Mouse (Mus musculus) T-helper 17 cell (primary cell): Measurements from ENCODE around the gene Abcb6.

Source experiments
- in situ Hi-C, 2 experiments: fragments of 300-600 bp; cut with MboI, MseI; formaldehyde crosslinking; loops; 1 replicate in 1 of 2; 2 replicates in 1 of 2; pipeline ENCODE4 v1.15.1; 2025; ENCODE audit warnings: high pct_unique_total_duplicates in 2 of 2

Gene Abcb6

GRCm38 (mm10) chr1:75159540-75160255 lies 20.5 kb downstream of the Abcb6 start:
- in situ Hi-C loops, result loop anchor here in 1 of 2 experiments (10.0 kb wide), 1 partner anchor 1245 kb away; no protein-coding TSS in a partner anchor

DNA sequence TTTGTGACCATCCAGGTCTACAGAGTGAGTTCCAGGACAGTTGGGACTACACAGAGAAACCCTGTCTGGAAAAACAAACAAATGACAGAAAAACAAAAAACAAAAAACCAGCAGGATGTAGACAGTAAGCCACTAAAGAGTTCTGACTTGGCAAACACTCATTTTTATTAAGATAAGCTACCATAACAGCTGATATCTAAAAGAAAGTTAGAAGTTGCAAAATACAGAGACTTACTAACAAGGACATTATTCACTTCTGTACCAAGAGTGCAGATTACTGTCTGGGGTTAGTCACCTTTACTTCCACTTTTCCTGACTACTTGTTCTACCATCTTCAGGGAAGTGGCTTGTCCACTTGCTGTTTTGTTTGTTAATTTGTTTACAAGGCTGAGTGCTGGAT lies 21.2 kb downstream of the Abcb6 start:
- in situ Hi-C loops, result loop anchor here in 1 of 2 experiments (10.0 kb wide), 1 partner anchor 1244 kb away; no protein-coding TSS in a partner anchor

DNA sequence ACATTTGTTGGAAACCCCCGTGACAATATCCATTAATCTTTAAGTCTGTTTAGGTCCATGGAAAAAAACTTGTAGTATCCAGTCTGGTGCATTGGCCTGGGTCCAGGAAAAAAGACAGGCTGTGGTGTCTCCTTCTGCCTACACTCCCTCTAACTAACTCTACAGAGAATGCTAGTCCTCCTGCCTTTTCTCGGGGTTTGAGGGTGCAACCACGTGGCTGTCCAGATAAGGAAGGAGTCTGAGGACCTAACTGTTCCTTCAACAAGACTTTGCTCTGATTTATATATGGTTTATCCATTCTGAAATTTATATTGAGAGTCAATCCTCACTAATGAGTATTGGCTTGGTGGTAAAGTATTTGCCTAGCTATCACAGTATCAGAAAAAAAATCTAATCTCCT lies 24.4 kb downstream of the Abcb6 start:
- in situ Hi-C loops, result loop anchor here in 1 of 2 experiments (10.0 kb wide), 1 partner anchor 1241 kb away; no protein-coding TSS in a partner anchor

DNA sequence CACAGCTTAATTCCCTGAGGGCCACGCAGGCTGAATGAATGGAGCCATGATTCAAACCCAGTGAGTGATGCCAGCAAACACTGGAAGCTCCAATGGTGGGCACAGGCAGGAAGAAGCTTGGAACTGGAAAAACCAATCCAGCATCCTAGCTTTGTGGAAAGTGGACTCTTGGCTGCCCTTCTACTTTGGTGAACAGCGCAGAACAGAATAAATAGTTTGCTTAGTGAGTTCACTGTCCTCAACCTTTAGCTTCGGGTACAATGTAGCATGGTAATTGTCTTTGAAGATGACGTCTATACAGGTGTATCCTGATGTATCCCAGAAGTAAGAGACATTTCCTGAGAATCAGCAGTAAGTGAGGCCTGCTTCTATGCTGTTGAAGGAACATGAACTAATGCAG lies 31.5 kb downstream of the Abcb6 start:
- in situ Hi-C loops, result loop anchor here in 1 of 2 experiments (10.0 kb wide), 1 partner anchor 904 kb away; no protein-coding TSS in a partner anchor

DNA sequence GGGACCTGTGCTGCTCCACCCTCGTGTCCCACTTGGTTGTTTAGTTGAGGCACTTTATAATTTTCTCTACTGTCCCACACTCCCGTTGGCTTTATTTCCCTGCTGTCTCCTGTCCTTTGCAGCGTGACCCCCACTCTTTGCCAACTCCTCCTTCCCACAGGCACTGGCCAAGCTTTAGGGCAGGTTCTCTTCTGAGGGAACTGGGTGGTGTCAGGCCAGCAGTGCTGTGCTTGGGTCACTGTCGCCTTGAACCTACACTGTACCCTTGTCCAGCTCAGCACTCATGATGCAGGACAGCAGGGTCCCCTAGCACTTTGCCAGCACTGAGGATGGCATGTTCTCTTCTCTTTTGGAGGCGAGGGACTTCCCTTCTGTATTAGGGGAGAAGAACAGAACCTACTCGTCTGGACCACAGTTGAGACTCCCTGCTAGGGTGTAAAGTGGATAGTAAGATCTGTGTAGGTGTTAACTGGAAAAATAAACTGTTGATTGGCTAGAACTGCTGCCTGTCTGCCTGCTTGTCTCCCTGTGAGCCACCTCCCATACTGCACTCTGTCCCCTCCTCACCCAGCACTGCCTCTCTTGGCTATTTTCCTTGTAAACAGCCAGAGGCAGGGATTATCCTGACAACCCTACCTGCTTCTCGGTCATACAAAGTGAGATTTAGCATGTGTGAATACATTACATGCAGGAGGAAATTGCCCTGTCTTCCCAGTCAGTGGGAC lies 32.6 kb downstream of the Abcb6 start:
- in situ Hi-C loops, result loop anchor here in 1 of 2 experiments (10.0 kb wide), 1 partner anchor 903 kb away; no protein-coding TSS in a partner anchor

DNA sequence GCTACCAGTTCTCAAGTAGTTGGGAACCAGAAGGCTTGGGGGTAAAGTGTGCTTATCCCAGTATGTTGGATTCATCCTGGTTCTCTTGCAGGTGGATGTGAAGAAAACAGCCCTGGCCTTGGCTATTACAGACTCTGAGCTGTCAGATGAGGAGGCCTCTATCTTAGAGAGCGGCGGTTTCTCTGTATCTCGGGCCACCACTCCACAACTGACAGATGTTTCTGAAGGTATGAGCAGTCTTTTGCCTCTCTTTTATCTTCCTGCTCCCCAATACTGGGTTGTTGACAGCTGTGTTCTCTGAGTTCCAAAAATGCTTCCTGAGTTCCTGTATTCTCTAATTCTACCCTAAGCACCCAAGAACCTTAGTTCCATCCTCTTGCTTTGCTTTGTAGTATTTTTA lies 34.6 kb downstream of the Abcb6 start:
- in situ Hi-C loops, result loop anchor here in 1 of 2 experiments (10.0 kb wide), 1 partner anchor 901 kb away; no protein-coding TSS in a partner anchor

- in situ Hi-C loops, result loop anchor here (5.0 to 10.0 kb wide), 2 partner anchors 740 to 898 kb away; no protein-coding TSS in a partner anchor
These were observed 37.6 kb downstream of the Abcb6 start, which contains the start of the genes Cnppd1 and Retreg2 for GRCm38 (mm10) chr1:75142301-75143261. Gene Cnppd1 (minus strand): TSS chr1:75142711. Gene Retreg2 (plus strand): TSS chr1:75142778.

GRCm38 (mm10) chr1:75141486-75142190 lies 38.6 kb downstream of the Abcb6 start:
- in situ Hi-C loops, result loop anchor here (5.0 to 10.0 kb wide), 2 partner anchors 739 to 897 kb away; no protein-coding TSS in a partner anchor

DNA sequence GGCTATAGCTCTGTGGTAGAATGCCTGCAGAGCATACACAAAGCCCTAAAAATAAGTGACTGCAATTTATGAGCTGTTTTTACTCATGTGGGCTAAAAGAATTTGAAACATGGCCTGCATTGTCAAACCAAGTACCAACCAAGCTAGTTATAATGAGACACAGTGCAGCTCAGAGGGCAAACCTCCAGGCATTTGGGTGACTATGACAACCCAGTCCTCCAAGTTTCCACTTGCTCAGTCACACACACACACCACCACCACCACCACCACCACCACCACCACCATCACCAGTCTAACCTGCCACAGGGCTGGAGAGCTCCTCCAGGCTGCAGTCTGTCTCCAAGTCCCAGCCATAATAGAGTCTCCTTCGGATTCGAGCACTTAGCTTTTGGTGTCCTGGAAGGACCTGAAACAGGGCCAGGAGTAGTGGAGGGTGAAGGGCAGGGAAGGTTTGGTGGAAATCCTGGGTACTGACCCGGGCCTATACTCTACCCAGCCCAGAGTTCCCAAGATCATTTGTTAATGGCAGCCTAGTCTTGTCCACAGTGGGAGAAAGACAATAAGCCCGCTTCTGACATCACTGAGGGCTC lies 39.5 kb downstream of the Abcb6 start:
- in situ Hi-C loops, result loop anchor here (5.0 to 10.0 kb wide), 2 partner anchors 738 to 896 kb away; no protein-coding TSS in a partner anchor

GRCm38 (mm10) chr1:75138448-75138847 lies 41.7 kb downstream of the Abcb6 start:
- in situ Hi-C loops, result loop anchor here (5.0 to 10.0 kb wide), 6 partner anchors 114 to 804 kb away; partner anchors contain the start of gene Dnpep (in 1 of the 2)

GRCm38 (mm10) chr1:75136730-75137129 lies 43.5 kb downstream of the Abcb6 start:
- in situ Hi-C loops, result loop anchor here (5.0 to 10.0 kb wide), 6 partner anchors 116 to 802 kb away; partner anchors contain the start of gene Dnpep (in 1 of the 2)

DNA sequence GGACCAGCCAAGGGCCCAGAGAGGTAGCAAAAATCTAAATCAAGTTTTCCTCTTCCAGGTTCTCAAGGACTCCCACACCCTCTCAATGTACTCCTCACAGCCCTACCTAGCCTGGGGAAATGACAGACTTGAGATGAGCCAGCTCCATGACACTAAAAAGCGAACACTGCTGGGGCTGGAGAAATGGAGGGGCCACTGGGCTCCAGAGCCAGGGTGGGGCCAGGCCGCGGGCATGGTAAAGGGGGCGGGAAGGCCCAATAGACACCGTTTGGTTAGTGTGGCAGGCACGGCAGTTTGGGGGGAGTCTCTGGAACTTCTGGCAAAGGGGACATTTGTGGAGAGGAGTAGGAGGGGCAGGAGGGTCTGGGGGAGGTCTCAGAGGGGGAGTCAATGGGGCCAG lies 43.9 kb downstream of the Abcb6 start:
- in situ Hi-C loops, result loop anchor here (5.0 to 10.0 kb wide), 6 partner anchors 116 to 801 kb away; partner anchors contain the start of gene Dnpep (in 1 of the 2)

- in situ Hi-C loops, result loop anchor here in 1 of 2 experiments (5.0 to 10.0 kb wide), 2 partner anchors 316 to 799 kb away; no protein-coding TSS in a partner anchor
These were observed 46.6 kb downstream of the Abcb6 start, which contains the start of gene Slc23a3 for GRCm38 (mm10) chr1:75133421-75134207. Gene Slc23a3 (minus strand): TSS chr1:75133890.

DNA sequence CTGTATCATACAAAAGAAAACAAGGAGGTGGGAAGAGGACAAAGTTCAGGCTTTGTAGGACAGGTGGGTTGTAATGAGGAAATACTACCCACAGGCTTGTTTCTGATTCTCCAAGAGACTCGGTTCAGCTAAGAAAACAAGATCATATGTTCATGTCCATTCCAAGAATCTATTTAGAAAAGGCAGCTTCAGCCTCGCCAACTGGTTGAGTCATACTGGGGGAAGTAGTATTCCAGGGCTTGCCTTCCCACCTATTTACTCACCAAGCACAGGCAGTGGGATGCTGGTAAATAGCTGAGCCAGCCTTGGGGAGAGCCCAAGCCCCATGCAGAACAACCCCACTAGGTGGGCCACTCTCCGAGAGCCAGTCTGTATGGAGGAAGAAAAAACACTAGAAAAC lies 51.6 kb downstream of the Abcb6 start:
- in situ Hi-C loops, result loop anchor here (5.0 to 10.0 kb wide), 11 partner anchors 59 to 874 kb away; partner anchors contain the start of genes Cryba2 (in 2 of the 2), Cdk5r2 (in 1 of the 2), Cyp27a1 (in 1 of the 2) and Glb1l (in 1 of the 2)

GRCm38 (mm10) chr1:75125418-75125817 lies 54.8 kb downstream of the Abcb6 start:
- in situ Hi-C loops, result loop anchor here (5.0 to 10.0 kb wide), 11 partner anchors 62 to 871 kb away; partner anchors contain the start of genes Cryba2 (in 2 of the 2), Cdk5r2 (in 1 of the 2), Cyp27a1 (in 1 of the 2) and Glb1l (in 1 of the 2)

DNA sequence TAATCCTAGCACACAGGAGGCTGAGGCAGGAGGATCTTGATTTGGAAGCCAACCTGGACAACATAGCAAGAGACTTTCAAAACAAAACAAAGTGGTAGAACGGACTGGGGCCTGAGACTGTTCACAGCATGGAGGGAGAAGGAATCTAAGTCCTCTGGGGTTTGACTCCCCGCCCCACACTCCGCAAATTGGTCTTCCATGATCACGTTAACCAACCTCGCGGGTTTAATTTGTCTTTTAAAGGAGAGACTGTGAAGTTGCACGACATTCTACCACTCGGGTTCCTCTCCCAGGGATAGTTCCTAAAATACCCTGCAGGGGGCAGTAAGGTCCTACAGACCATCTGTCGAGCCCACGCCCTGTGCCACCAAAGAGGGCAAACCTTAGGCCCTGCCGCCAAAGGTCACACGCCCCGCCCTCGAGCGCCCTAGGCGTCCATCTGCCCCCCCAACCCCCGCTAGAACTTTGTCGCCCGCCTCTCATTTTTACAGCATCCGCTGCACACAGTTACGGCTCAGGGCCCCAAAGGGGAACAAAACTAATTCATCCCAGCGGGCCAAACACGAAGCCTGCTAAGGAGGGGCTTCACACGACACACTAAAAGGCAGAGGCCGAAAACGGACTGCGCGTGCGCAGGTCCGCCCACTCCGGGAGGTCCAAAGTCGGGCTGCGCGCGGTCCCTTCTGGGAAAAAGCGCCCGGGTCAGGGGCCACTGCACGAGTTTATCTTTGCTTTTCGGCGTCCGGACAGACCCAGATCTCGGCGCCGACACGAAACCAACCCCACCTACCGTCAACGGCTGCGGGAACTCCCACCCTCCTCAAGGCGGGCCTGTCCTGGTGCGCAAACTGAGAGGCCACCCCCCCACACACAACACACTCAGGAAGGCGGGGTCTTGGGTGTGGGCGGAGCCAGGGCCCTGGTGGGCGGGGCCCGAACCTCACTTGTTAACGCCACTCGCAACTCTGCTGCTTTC lies 55.6 kb downstream of the Abcb6 start, which contains the start of gene Nhej1:
Gene Nhej1, minus strand, starts transcription at position 855 of the 976 bp plus-strand sequence.
- in situ Hi-C loops, result loop anchor here (5.0 to 10.0 kb wide), 12 partner anchors 63 to 870 kb away; partner anchors contain the start of genes Cryba2 (in 2 of the 2), Cdk5r2 (in 1 of the 2), Cyp27a1 (in 1 of the 2) and Glb1l (in 1 of the 2)
